Mouse (Mus musculus) forebrain, embryonic 11.5 days (tissue): ENCODE measurements at regions not wholly inside any gene's neighbourhood (a gene's known extent, or its start where the extent isn't known, plus 50 kb on each side); places are given as distances from the start of the nearest gene placed in this dataset.

Source experiments
- ATAC-seq: fragments of 200-750 bp; cut with Nextera tagmentation; replicated peaks from 2 replicates; pipeline ENCODE4 v1.8.0; 2017; ENCODE audit warnings: moderate TSS enrichment; ENCODE audit not compliant: low FRiP score
- DNase-seq: peaks from one replicate; pipeline ENCODE4 v3.0.0-alpha.2; 2017; ENCODE audit warnings: low spot score
- H3K27ac ChIP-seq: fragments of 300-500 bp; sonication (generic); 2 replicates; pipeline ENCODE4 v1.5.1; 2014; ENCODE audit warnings: low read depth, low read length
- H3K27me3 ChIP-seq: fragments of 300-500 bp; sonication (generic); 2 replicates; pipeline ENCODE4 v1.6.1; 2014; ENCODE audit warnings: mild to moderate bottlenecking, low read length, mixed read lengths; ENCODE audit not compliant: control insufficient read depth, insufficient read depth
- H3K36me3 ChIP-seq: fragments of 300-500 bp; sonication (generic); 2 replicates; pipeline ENCODE4 v1.6.1; 2014; ENCODE audit warnings: mild to moderate bottlenecking, low read length, moderate library complexity, mixed read lengths; ENCODE audit not compliant: control insufficient read depth, insufficient read depth
- H3K4me1 ChIP-seq: fragments of 300-500 bp; sonication (generic); replicated peaks from 2 replicates; pipeline ENCODE4 v1.6.1; 2014; ENCODE audit warnings: low read length, mixed read lengths; ENCODE audit not compliant: control insufficient read depth, insufficient read depth
- H3K4me2 ChIP-seq: fragments of 300-500 bp; sonication (generic); 2 replicates; pipeline ENCODE4 v1.6.1; 2014; ENCODE audit warnings: low read depth, mild to moderate bottlenecking, low read length, moderate library complexity, mixed read lengths; ENCODE audit not compliant: severe bottlenecking
- H3K4me3 ChIP-seq: fragments of 300-500 bp; sonication (generic); 2 replicates; pipeline ENCODE4 v1.5.1; 2014; ENCODE audit warnings: low read depth, low read length
- H3K9ac ChIP-seq: fragments of 300-500 bp; sonication (generic); 2 replicates; pipeline ENCODE4 v1.6.1; 2014; ENCODE audit warnings: low read length
- H3K9me3 ChIP-seq: fragments of 300-500 bp; sonication (generic); 2 replicates; pipeline ENCODE4 v1.6.1; 2016; ENCODE audit warnings: low read length, mixed read lengths; ENCODE audit not compliant: control insufficient read depth
- WGBS: fragments of 180-500 bp; shearing (Covaris S2); extraction: QIAGEN DNeasy Blood & Tissue Kit; methylation state at CpG from one replicate; pipeline ENCODE4 v1.1.7; 2014; 5-methylcytosine and 5-hydroxymethylcytosine counted together

DNA sequence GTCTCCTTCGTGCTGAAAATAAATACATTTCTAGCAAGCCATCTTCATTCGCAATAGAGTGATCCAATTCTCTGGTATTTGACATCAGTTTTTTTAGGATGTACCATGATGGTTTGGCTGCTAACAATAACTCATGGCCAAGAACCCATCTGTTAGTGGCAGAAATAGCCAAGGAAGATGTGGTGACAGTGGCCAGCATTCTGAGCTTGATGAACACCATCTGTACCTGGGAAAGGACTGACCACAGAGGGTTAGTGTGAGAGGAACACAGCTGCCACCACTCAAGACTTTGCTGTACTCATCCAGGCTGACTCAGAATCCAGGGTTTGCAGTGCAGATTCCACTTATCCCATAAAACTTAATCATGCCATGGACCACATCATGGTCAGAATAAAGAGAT lies 348.8 kb upstream of the Grm7 start:
- DNase-seq (no peak), ATAC-seq (no peak)
- Histone ChIP-seq H3K9ac (no peak overlapping the region), H3K27ac (no peak overlapping the region), H3K4me3 (no peak overlapping the region), H3K36me3 (no peaks in the 10 kb centered on the region), H3K9me3 (no peaks in the 10 kb centered on the region), H3K27me3 (no peaks in the 10 kb centered on the region), H3K4me1 (no peaks in the 10 kb centered on the region), H3K4me2 (no peak overlapping the region)
- 88% methylated on average over 2 of the region's 2 CpGs for WGBS
